Mouse (Mus musculus) intestine, postnatal 0 days (tissue): ENCODE results near the gene Tmem246. TPM values are rescaled to one million over a fixed set of nuclear protein-coding genes. Genes with fewer than 3 reads are reported as not detected.
"Not testable (repeated sequence)": the region's sequence is repeated elsewhere in the genome, so short reads cannot be mapped to it uniquely, and the experiment has no call there.

Experiments used
- ATAC-seq: fragments of 200-750 bp; cut with Nextera tagmentation; 2 replicates; pipeline ENCODE4 v1.8.0; 2017; ENCODE audit warnings: mild to moderate bottlenecking, moderate TSS enrichment, moderate library complexity
- H3K27ac ChIP-seq: fragments of 300-500 bp; sonication (generic); 2 replicates; pipeline ENCODE4 v1.5.1; 2014; ENCODE audit warnings: mild to moderate bottlenecking, low read depth, low read length, moderate library complexity
- H3K27me3 ChIP-seq: fragments of 300-500 bp; sonication (generic); replicated peaks from 2 replicates; pipeline ENCODE4 v1.6.1; 2014; ENCODE audit warnings: low read length, mixed read lengths; ENCODE audit not compliant: control insufficient read depth, insufficient read depth
- H3K36me3 ChIP-seq: fragments of 300-500 bp; sonication (generic); 2 replicates; pipeline ENCODE4 v1.6.1; 2014; ENCODE audit warnings: mild to moderate bottlenecking, moderate library complexity; ENCODE audit not compliant: control insufficient read depth, insufficient read depth
- H3K4me1 ChIP-seq: fragments of 300-500 bp; sonication (generic); replicated peaks from 2 replicates; pipeline ENCODE4 v1.6.1; 2014; ENCODE audit warnings: antibody characterized with exemption, low read length, mixed read lengths; ENCODE audit not compliant: control insufficient read depth, insufficient read depth
- H3K4me2 ChIP-seq: fragments of 300-500 bp; sonication (generic); replicated peaks from 2 replicates; pipeline ENCODE4 v1.6.1; 2014; ENCODE audit warnings: low read depth, mild to moderate bottlenecking, moderate library complexity
- H3K4me3 ChIP-seq: fragments of 300-500 bp; sonication (generic); 2 replicates; pipeline ENCODE4 v1.5.1; 2014; ENCODE audit warnings: low read depth, low read length
- H3K9ac ChIP-seq: fragments of 300-500 bp; sonication (generic); 2 replicates; pipeline ENCODE4 v1.6.1; 2014; ENCODE audit warnings: mild to moderate bottlenecking, low read depth, low read length
- H3K9me3 ChIP-seq: fragments of 300-500 bp; sonication (generic); 2 replicates; pipeline ENCODE4 v1.6.1; 2016; ENCODE audit warnings: mixed run types; ENCODE audit not compliant: control insufficient read depth
- CTCF ChIP-seq: sonication (generic); IDR thresholded peaks from 2 replicates; pipeline ENCODE4 v1.5.1; 2016; ENCODE audit warnings: low read depth, mild to moderate bottlenecking, control low read depth, antibody characterized with exemption, moderate library complexity
- WGBS: fragments of 180-500 bp; shearing (Covaris S2); extraction: QIAGEN DNeasy Blood & Tissue Kit; methylation state at CpG from one replicate; pipeline ENCODE4 v1.1.7; 2014; 5-methylcytosine and 5-hydroxymethylcytosine counted together
- polyA plus RNA-seq: library from polyadenylated mRNA; unstranded; fragments of >200 nt; fragmentation: Nextera tagmentation; extraction: Ambion mirVana; gene quantifications from 2 replicates; pipeline ENCODE4 v1.2.1, GENCODE M21; 2015

The Tmem246 gene
- polyA plus RNA-seq, 1 experiment from 2014 or later = 23.6 TPM

DNA sequence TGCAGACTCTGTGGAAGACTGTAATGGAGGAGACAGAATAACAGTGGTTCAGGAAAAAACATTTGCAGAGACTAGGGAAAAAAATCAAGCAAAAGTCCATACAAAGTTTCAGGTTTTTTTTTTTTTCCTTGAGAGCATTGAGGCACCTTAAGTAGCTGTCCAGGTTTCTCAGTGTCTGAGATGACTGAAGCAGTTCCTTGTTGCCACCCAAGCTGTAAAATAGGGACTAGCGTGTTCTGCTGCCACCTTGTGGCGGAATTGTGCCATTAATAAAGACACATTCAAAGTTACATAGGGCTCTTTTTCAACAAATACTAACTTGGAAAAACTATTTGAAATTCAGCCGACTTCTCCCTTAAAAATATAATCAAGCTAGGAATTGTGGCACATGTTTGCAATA lies 29.3 kb upstream of the Tmem246 start:
- H3K9ac ChIP-seq = no peak overlapping the region
- H3K27me3 ChIP-seq = no peaks in the 10 kb centered on the region
- H3K36me3 ChIP-seq = no peaks in the 10 kb centered on the region
- H3K4me2 ChIP-seq = no peak overlapping the region
- no peak for ATAC-seq
- 0 out of 2 replicates have a peak, but pooled peaks cover 3% of the 10 kb centered on the region for H3K4me1 ChIP-seq
- no peak overlapping the region for H3K4me3 ChIP-seq
- no peak overlapping the region for H3K27ac ChIP-seq
- peak; percentile 89 for TF ChIP-seq CTCF
- no peaks in the 10 kb centered on the region for H3K9me3 ChIP-seq
- WGBS = under 1% methylated on average over 3 of the region's 3 CpGs

- not testable (repeated sequence) for H3K27me3 ChIP-seq, H3K4me3 ChIP-seq, H3K9ac ChIP-seq, H3K27ac ChIP-seq, ATAC-seq, H3K36me3 ChIP-seq, H3K4me1 ChIP-seq, H3K4me2 ChIP-seq, H3K9me3 ChIP-seq
- 81% methylated on average over 4 of the region's 4 CpGs for WGBS
These were observed 27.3 kb upstream of the Tmem246 start for GRCm38 (mm10) chr4:49624969-49625368.

DNA sequence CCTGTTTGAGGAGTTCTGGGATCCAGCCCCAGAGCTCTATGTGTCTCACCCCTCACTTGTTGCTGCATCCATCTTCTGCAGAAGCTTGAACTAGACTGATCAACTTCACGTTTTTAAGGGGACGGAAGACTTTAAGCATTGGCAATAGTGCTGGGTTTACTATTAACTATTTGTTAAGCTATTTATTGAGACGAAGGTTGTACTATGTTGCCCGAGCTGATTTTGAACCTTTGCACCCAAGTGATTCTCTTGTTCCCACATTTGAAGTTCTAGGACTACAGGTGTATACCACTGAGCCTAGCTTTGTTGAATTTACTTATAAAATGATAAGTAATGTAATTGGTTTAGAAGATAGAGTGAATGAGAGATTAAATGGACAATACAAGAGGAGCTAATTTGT lies 26.2 kb upstream of the Tmem246 start:
- H3K4me1 ChIP-seq = 0 out of 2 replicates have a peak, but pooled peaks cover 3% of the 10 kb centered on the region
- H3K9me3 ChIP-seq = no peaks in the 10 kb centered on the region
- no peak for ATAC-seq
- no peak overlapping the region for H3K27ac ChIP-seq
- no peak overlapping the region for H3K9ac ChIP-seq
- H3K4me3 ChIP-seq = no peak overlapping the region
- H3K36me3 ChIP-seq = no peaks in the 10 kb centered on the region
- H3K4me2 ChIP-seq = no peak overlapping the region
- no peaks in the 10 kb centered on the region for H3K27me3 ChIP-seq
- 40% methylated on average over 4 of the region's 4 CpGs for WGBS
- TF ChIP-seq CTCF = no peak

DNA sequence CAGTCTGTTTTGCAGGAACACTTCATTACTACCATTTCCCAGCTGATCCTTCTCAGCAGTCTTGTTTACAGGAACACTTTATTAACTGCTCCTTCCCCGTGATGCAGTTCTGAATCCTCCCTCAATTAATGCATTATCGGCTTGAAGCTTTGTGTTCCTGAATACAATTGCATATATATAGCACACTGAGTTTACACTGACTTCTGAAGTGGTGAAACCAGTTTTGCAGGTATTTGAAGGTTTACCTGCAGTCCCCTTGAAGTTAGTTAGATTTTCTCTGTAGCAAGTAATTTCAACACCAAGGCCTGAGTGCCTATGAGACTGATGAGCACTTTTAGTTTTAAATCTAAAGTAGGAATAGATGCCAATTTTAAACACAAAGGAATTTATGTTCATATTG lies 24.6 kb upstream of the Tmem246 start:
- H3K27ac ChIP-seq = no peak overlapping the region
- H3K36me3 ChIP-seq = no peaks in the 10 kb centered on the region
- H3K9me3 ChIP-seq = no peaks in the 10 kb centered on the region
- peak; percentile 42; the same call in 1 of the 2 replicates for ATAC-seq
- TF ChIP-seq CTCF = no peak
- H3K4me1 ChIP-seq = 0 out of 2 replicates have a peak, but pooled peaks cover 3% of the 10 kb centered on the region
- WGBS = 31% methylated on average over 2 of the region's 2 CpGs
- H3K9ac ChIP-seq = no peak overlapping the region
- H3K4me3 ChIP-seq = no peak overlapping the region
- H3K27me3 ChIP-seq = no peaks in the 10 kb centered on the region
- no peak overlapping the region for H3K4me2 ChIP-seq

GRCm38 (mm10) chr4:49619861-49620260 lies 22.2 kb upstream of the Tmem246 start:
- H3K9me3 ChIP-seq, H3K4me3 ChIP-seq, H3K27ac ChIP-seq, H3K4me1 ChIP-seq, H3K4me2 ChIP-seq, H3K9ac ChIP-seq, H3K27me3 ChIP-seq, H3K36me3 ChIP-seq, ATAC-seq: not testable (repeated sequence)
- WGBS = 83% methylated on average over 7 of the region's 7 CpGs

GRCm38 (mm10) chr4:49616924-49617323 lies 19.2 kb upstream of the Tmem246 start:
- H3K9ac ChIP-seq = no peak overlapping the region
- H3K4me2 ChIP-seq = no peak overlapping the region
- H3K4me3 ChIP-seq = no peak overlapping the region
- ATAC-seq = no peak
- TF ChIP-seq CTCF = no peak
- H3K9me3 ChIP-seq = no peaks in the 10 kb centered on the region
- no peaks in the 10 kb centered on the region for H3K36me3 ChIP-seq
- H3K4me1 ChIP-seq = no peaks in the 10 kb centered on the region
- no peaks in the 10 kb centered on the region for H3K27me3 ChIP-seq
- no peak overlapping the region for H3K27ac ChIP-seq
- WGBS = 86% methylated on average over 10 of the region's 10 CpGs

DNA sequence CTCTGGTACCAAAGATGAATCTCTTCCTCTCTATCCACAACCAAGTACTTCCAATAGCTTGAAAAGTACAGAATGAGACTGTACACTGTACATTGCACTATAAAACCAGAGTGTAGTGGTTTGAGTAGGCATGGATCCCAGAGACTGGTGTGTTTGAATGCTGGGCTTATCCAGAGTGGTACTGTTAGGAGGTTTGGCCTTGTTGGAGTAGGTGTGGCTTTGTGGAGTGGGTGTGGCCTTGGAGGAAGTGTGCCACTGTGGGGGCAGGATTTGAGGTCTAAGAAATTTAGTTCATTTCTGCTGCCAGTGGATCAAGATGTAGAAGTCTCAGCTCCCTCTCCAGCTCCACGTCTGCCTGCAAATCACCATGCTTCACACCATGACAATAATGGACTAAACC lies 7.8 kb upstream of the Tmem246 start:
- WGBS = 92% methylated on average over 1 of the region's 1 CpGs
- no peaks in the 10 kb centered on the region for H3K36me3 ChIP-seq
- H3K27ac ChIP-seq = no peak overlapping the region
- no peaks in the 10 kb centered on the region for H3K9me3 ChIP-seq
- no peak overlapping the region for H3K9ac ChIP-seq
- no peak for TF ChIP-seq CTCF
- H3K27me3 ChIP-seq = no peaks in the 10 kb centered on the region
- no peak overlapping the region for H3K4me2 ChIP-seq
- ATAC-seq = no peak
- no peaks in the 10 kb centered on the region for H3K4me1 ChIP-seq
- no peak overlapping the region for H3K4me3 ChIP-seq
